Mouse (Mus musculus): ENCODE results near the gene Tmem94. TPM values are rescaled to one million over a fixed set of nuclear protein-coding genes. Genes with fewer than 3 reads are reported as not detected.

Tmem94 gene
- polyA plus RNA-seq, 1 experiment from 2014 or later = 19.9 TPM

DNA sequence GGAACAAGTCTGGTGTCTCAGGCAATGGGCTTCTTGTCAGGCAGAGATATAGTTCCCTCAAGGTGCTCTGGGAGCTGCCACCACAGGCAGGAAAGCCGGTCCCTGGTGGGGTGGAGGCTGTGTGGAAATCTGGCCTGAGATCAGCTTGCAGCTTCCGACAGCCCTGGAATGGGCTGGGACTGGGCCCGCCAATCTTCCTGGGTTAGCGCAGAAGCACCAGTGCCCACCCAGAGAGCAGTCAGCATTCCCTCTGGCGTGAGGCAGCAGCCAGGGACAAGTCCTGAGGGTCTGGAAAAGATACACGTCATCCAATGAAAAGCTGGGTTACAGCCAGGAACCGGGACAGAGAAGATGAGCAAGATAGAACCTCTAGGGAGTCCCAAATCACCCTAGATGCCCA is 46.9 kb downstream of the Tmem94 start:
- Histone ChIP-seq H3K27ac (peak overlapping the region; percentile 86; the same call in 1 of the 2 replicates), H3K4me3 (replicated peaks) (peak overlapping the region; percentile 81), H3K9ac (peak overlapping the region; percentile 83; the same call in 1 of the 2 replicates), H3K9me3 (no peaks in the 10 kb centered on the region), H3K27me3 (replicated peaks) (no peaks in the 10 kb centered on the region), H3K4me1 (peaks cover 65% of the 10 kb centered on the region), H3K4me2 (peak overlapping the region; percentile 90), H3K36me3 (peaks cover 17% of the 10 kb centered on the region; the same call in 1 of the 2 replicates)
- 36% methylated on average over 7 of the region's 7 CpGs for WGBS
- ATAC-seq (ENCODE audit: insufficient read depth, low FRiP score, low read depth) = no peak

DNA sequence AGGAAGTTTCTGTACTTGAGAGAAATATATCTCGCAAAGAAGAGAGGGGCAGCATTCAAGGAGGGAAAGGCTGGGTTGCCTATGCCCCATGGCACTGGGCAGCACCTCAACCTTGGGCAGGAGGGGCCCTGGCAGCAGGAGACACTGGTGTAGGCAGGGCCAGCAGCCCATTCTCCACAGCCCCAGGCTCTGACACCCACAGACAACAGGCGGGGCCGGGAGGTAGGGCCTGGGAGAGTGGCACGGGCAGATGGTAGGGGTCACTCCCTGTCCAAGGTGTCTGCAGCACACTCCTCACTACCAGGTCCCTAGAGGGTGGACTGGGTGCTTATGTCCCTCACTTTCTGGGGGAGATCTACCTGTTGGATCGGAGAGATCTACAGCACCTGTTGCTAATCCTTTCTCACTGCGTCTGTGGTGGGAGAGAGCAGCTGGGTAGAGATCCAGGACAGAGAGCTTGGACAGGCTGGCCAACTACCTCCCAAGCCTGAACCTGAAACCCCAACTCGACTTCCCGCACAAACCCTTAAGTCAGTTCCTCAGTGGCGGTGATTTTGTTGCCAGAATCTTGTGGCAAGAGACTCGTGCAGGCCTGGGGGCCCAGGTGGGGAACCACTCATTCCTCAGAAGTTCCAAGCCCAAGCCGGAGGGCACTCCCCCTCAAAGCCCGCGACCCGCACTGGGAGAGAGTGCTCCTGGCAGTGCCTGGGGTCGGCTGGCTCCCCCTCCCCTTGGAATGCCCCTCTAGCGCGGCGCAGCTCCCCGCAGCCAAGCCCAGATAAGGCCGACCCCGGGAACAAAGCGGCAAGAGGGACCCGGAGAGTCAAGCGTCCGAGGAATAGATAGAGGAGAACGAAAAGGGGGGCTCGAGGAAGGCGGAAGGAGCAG is 47.5 kb downstream of the Tmem94 start:
- Histone ChIP-seq H3K9ac (peak overlapping the region; percentile 83), H3K27me3 (replicated peaks) (no peaks in the 10 kb centered on the region), H3K36me3 (0 out of 2 replicates have a peak, but pooled peaks cover 14% of the 10 kb centered on the region), H3K27ac (peak overlapping the region; percentile 86), H3K4me2 (peak overlapping the region; percentile 90), H3K9me3 (no peaks in the 10 kb centered on the region), H3K4me3 (replicated peaks) (peak overlapping the region; percentile 81), H3K4me1 (peaks cover 63% of the 10 kb centered on the region)
- peak; percentile 1; the same call in 1 of the 2 replicates for ATAC-seq (ENCODE audit: insufficient read depth, low FRiP score, low read depth)
- 6% methylated on average over 28 of the region's 28 CpGs for WGBS

DNA sequence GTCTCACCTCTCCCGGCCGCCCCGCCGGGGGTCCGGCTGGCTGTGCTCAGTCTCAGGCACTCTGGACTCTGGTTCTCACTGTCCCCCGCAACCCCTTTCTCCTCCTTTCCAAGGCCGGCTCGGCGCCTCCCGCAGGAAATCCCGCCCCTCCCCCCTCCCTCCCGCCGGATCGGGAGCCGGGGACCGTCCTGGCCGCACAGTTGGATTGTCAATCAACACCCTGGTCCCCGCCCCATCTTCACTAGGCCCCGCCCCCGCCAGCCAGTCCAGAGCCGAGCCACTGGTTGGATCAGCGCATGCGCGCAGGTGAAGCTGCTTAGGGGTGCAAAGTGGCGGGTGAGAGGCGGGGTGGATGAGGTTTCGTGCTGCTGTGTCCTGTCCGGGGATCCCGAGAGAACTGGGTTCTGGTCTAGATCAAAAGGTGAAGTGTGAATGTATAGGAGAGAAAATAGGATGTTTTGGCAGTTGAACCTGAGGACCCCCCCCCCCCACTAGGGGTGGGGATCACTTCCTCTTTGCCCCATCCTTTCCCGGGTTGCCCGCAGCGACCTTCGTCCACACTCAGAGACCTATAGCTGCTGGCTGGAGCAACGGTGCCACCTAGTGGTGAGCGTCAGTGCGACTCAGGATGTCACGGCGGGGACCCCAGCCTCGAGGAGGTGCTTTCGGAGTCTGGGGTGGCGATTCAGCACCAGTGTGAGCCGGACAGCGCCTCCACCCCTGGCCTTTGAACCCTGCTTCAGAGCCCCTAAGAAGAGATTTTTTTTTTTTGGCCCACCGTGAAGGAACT is 48.5 kb downstream of the Tmem94 start, which contains the start of gene Caskin2:
TSS of gene Caskin2 (minus strand) at position 133 of the 790 bp plus-strand sequence.
- Histone ChIP-seq H3K4me1 (peaks cover 54% of the 10 kb centered on the region), H3K9ac (peak within 1 kb of the TSS; percentile 83), H3K4me3 (replicated peaks) (peak within 1 kb of the TSS; percentile 81), H3K9me3 (no peaks in the 10 kb centered on the region), H3K27me3 (replicated peaks) (no peaks in the 10 kb centered on the region), H3K4me2 (peak within 1 kb of the TSS; percentile 90), H3K36me3 (0 out of 2 replicates have a peak, but pooled peaks cover 14% of the 10 kb centered on the region), H3K27ac (peak within 1 kb of the TSS; percentile 86)
- peak; percentile 88 for ATAC-seq (ENCODE audit: insufficient read depth, low FRiP score, low read depth)
- under 1% methylated on average over 43 of the region's 44 CpGs for WGBS

DNA sequence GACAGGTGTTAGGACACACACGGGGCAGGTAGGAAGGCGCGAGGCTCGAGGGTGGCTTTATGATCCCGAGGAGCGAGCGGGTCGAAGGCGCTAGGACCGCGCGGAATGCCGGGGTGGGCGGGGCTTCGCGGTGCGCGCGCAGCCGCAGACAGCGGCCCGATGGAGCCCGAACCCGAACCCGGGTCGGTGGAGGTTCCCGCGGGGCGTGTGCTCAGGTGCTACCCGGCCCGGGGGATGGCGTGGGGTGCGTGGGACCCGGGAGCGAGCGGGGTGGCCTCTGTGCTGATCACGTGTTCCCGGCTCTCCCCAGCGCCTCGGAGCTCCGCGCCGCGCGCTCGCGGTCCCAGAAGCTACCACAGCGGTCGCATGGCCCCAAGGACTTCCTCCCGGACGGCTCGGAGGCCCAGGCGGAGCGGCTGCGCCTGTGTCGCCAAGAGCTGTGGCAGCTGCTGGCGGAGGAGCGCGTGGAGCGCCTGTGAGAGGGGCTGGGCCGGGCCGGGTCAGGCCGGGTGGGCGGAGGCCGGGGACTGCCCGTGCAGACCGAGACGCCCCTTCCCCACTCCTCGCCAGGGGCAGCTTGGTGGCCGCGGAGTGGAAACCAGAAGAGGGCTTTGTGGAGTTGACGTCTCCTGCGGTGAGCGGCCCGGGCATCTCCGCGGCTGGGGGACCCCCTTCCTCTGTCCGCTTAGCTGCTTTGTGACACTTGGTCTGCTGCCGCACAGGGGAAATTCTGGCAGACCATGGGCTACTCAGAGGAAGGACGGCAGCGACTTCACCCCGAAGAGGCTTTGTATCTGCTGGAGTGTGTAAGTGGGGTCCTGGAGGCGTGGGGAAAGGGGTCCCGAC is 49.6 kb downstream of the Tmem94 start, which contains the start of gene Tsen54:
TSS of gene Tsen54 (plus strand) at position 120 of the 846 bp plus-strand sequence.
- Histone ChIP-seq H3K36me3 (peaks cover 16% of the 10 kb centered on the region; the same call in 1 of the 2 replicates), H3K27me3 (replicated peaks) (no peaks in the 10 kb centered on the region), H3K27ac (peak within 1 kb of the TSS; percentile 86), H3K4me2 (peak within 1 kb of the TSS; percentile 90), H3K9ac (peak within 1 kb of the TSS; percentile 83), H3K4me1 (peaks cover 42% of the 10 kb centered on the region), H3K4me3 (replicated peaks) (peak within 1 kb of the TSS; percentile 81), H3K9me3 (no peaks in the 10 kb centered on the region)
- ATAC-seq (ENCODE audit: insufficient read depth, low FRiP score, low read depth) = peak; percentile 66
- WGBS = under 1% methylated on average over 76 of the region's 84 CpGs

GRCm38 (mm10) chr11:115817331-115817730 is 52.1 kb downstream of the Tmem94 start:
- peaks cover 14% of the 10 kb centered on the region; the same call in 1 of the 2 replicates for H3K36me3 ChIP-seq
- H3K9me3 ChIP-seq = no peaks in the 10 kb centered on the region
- peaks cover 17% of the 10 kb centered on the region for H3K4me1 ChIP-seq
- H3K27ac ChIP-seq = no peak overlapping the region
- H3K9ac ChIP-seq = no peak overlapping the region
- 87% methylated on average over 5 of the region's 5 CpGs for WGBS
- H3K4me3 ChIP-seq (replicated peaks) = no peak overlapping the region
- H3K27me3 ChIP-seq (replicated peaks) = no peaks in the 10 kb centered on the region
- ATAC-seq (ENCODE audit: insufficient read depth, low FRiP score, low read depth) = no peak
- H3K4me2 ChIP-seq = no peak overlapping the region

DNA sequence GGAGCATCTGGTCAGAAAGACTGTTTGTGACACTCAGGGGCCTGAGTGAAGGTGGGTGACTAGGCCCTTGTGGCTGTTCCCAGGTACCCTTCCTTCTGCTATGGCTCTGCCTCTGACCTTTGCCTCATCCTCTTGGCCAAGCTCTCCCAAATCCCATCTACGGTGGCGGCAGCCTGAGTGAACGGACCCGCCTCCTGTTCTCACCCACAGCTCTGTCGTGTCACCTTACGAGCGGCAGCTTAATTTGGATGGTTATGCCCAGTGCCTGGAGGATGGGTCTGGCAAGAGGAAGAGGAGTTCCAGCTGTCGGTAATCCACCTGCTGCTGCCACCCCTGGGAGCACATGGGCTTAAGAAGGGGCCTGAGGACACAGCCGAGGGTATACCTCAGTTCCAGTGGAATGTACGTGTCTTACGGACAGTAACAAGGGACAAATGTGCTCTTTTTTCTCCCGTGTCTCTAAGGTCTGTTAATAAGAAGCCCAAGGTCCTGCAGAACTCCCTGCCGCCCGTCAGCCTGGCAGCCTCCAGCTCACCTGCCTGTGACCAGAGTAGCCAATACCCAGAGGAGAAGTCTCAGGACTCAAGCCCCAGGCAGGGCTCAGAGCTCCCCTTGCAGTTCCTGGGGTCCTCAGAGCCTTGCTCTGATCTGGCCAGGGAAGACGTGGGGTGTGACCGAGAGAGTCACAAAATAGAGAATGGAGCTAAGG is 54.8 kb downstream of the Tmem94 start:
- Histone ChIP-seq H3K27ac (no peak overlapping the region), H3K4me2 (no peak overlapping the region), H3K9me3 (no peaks in the 10 kb centered on the region), H3K27me3 (replicated peaks) (no peaks in the 10 kb centered on the region), H3K36me3 (peaks cover 14% of the 10 kb centered on the region; the same call in 1 of the 2 replicates), H3K4me3 (replicated peaks) (no peak overlapping the region), H3K4me1 (peaks cover 19% of the 10 kb centered on the region), H3K9ac (no peak overlapping the region)
- ATAC-seq (ENCODE audit: insufficient read depth, low FRiP score, low read depth) = no peak
- 83% methylated on average over 16 of the region's 16 CpGs for WGBS

DNA sequence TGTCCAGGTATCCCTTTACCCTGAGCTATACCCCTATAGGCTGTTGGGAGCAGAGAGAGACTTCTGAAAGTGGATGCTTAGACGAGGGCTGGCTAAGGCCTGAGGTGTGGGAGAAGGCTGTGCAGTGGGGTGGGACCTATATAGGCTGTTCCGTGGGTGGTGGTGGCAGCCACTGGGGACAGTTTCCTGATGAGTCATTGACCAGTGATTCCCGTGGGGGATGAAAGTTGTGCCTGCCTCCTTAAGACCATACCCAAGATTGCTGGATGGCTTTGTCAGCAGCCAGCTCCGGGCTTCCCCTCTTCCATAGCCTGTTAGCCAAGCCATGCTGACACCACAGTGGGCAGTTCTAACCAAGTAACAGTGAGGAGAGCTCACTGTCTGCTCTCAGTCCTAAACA is 55.8 kb downstream of the Tmem94 start:
- Histone ChIP-seq H3K9ac (no peak overlapping the region), H3K9me3 (no peaks in the 10 kb centered on the region), H3K27ac (no peak overlapping the region), H3K4me2 (no peak overlapping the region), H3K36me3 (peaks cover 14% of the 10 kb centered on the region; the same call in 1 of the 2 replicates), H3K4me1 (peaks cover 9% of the 10 kb centered on the region; the same call in 1 of the 2 replicates), H3K27me3 (replicated peaks) (no peaks in the 10 kb centered on the region), H3K4me3 (replicated peaks) (no peak overlapping the region)
- no peak for ATAC-seq (ENCODE audit: insufficient read depth, low FRiP score, low read depth)
- 78% methylated on average over 4 of the region's 4 CpGs for WGBS

GRCm38 (mm10) chr11:115823774-115824740 is 58.8 kb downstream of the Tmem94 start, which contains the start of gene Llgl2:
TSS of gene Llgl2 (plus strand) at chr11:115824049.
- peak within 1 kb of the TSS; percentile 80 for H3K4me2 ChIP-seq
- no peaks in the 10 kb centered on the region for H3K27me3 ChIP-seq (replicated peaks)
- H3K27ac ChIP-seq = peak within 1 kb of the TSS; percentile 81
- H3K4me3 ChIP-seq (replicated peaks) = peak within 1 kb of the TSS; percentile 60
- no peaks in the 10 kb centered on the region for H3K9me3 ChIP-seq
- H3K9ac ChIP-seq = peak within 1 kb of the TSS; percentile 51; the same call in 1 of the 2 replicates
- WGBS = under 1% methylated on average over 86 of the region's 87 CpGs
- peak; percentile 97 for ATAC-seq (ENCODE audit: insufficient read depth, low FRiP score, low read depth)
- H3K4me1 ChIP-seq = peaks cover 13% of the 10 kb centered on the region; the same call in 1 of the 2 replicates
- peaks cover 14% of the 10 kb centered on the region; the same call in 1 of the 2 replicates for H3K36me3 ChIP-seq

DNA sequence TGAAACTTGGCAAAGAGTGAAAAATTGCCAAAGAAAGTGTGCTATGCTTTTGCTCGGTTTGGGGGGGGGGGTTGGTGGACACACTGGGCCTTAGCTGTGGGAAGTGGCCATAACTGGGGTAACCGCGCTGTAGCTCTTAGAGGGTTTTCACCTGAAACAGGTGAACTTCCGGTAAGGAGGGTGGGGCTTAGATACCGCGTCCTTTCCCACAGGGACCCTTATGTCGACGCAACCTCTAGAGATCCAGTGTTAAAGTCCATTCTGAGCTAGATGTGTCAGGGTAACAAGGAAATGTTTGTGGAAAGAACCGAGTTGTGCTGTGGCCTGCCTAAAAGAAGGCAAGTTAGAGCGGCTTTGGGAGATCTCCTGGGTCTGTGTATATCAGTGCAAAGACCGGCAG is 59.6 kb downstream of the Tmem94 start:
- Histone ChIP-seq H3K4me1 (peaks cover 15% of the 10 kb centered on the region; the same call in 1 of the 2 replicates), H3K27me3 (replicated peaks) (no peaks in the 10 kb centered on the region), H3K9ac (peak overlapping the region; percentile 51; the same call in 1 of the 2 replicates), H3K36me3 (peaks cover 13% of the 10 kb centered on the region; the same call in 1 of the 2 replicates), H3K9me3 (no peaks in the 10 kb centered on the region), H3K4me3 (replicated peaks) (peak overlapping the region; percentile 60), H3K27ac (peak overlapping the region; percentile 81), H3K4me2 (peak overlapping the region; percentile 80)
- WGBS = 19% methylated on average over 11 of the region's 11 CpGs
- ATAC-seq (ENCODE audit: insufficient read depth, low FRiP score, low read depth) = no peak
